Mouse (Mus musculus) skeletal muscle tissue, postnatal 0 days (tissue): Measurements from ENCODE around the gene AI464131. TPM values are rescaled to one million over a fixed set of nuclear protein-coding genes. Genes with fewer than 3 reads are reported as not detected.

Experiments
- polyA plus RNA-seq: library from polyadenylated mRNA; unstranded; fragments of >200 nt; fragmentation: Nextera tagmentation; extraction: Ambion mirVana; gene quantifications from 2 replicates; pipeline ENCODE4 v1.2.1, GENCODE M21; 2015

The AI464131 gene
- polyA plus RNA-seq, result 34.0 and 35.5 TPM in 2 replicates

GRCm38 (mm10) chr4:41502986-41503412 is at the start of gene AI464131:
Gene AI464131, minus strand, starts transcription at chr4:41503076.

GRCm38 (mm10) chr4:41517233-41517632 is 14.4 kb upstream of the AI464131 start, which contains the start of gene 1110017D15Rik:
Gene 1110017D15Rik, minus strand, starts transcription at chr4:41517333.

GRCm38 (mm10) chr4:41464345-41465286 is 38.3 kb downstream of the AI464131 start, which contains the start of the genes Kif24 and Nudt2:
Gene Kif24, minus strand, starts transcription at chr4:41464887.
Gene Nudt2, plus strand, starts transcription at chr4:41465151.

Other genes starting within 250 kb of the AI464131 start
- 44.9 and 49.9 TPM in 2 replicates for gene Ubap2, start 227.9 kb downstream of the AI464131 start, polyA plus RNA-seq
- gene Dcaf12, start 188.2 kb downstream of the AI464131 start, polyA plus RNA-seq, result 31.7 and 32.0 TPM in 2 replicates
- gene Ubap1, start 154.1 kb downstream of the AI464131 start, polyA plus RNA-seq, result 36.6 and 42.9 TPM in 2 replicates
- 1.9 and 2.5 TPM in 2 replicates for gene Kif24, start 38.2 kb downstream of the AI464131 start, polyA plus RNA-seq
- gene Nudt2, start 37.9 kb downstream of the AI464131 start, polyA plus RNA-seq, result 45.8 and 49.9 TPM in 2 replicates
- gene 1110017D15Rik, start 14.3 kb upstream of the AI464131 start, polyA plus RNA-seq, result 0.22 and 0.44 TPM in 2 replicates
- 4.0 and 5.8 TPM in 2 replicates for gene Fam219a, start 66.5 kb upstream of the AI464131 start, polyA plus RNA-seq
- gene Dnaic1, start 66.7 kb upstream of the AI464131 start, polyA plus RNA-seq, result 11.0 and 17.3 TPM in 2 replicates
- 56.7 and 60.0 TPM in 2 replicates for gene Enho, start 137.2 kb upstream of the AI464131 start, polyA plus RNA-seq
- 5.4 and 5.6 TPM in 2 replicates for gene Cntfr, start 194.0 kb upstream of the AI464131 start, polyA plus RNA-seq
- gene Il11ra1, start 196.9 kb upstream of the AI464131 start, polyA plus RNA-seq, result 143 and 149 TPM in 2 replicates
- 49.8 and 50.6 TPM in 2 replicates for gene Rpp25l, start 210.5 kb upstream of the AI464131 start, polyA plus RNA-seq
- 93.2 and 97.2 TPM in 2 replicates for gene Dctn3, start 220.1 kb upstream of the AI464131 start, polyA plus RNA-seq
- gene Arid3c, start 228.1 kb upstream of the AI464131 start, polyA plus RNA-seq, result not detected in 2 replicates